Mouse (Mus musculus) liver, embryonic 14.5 days (tissue): ENCODE measurements around the gene Trim17.

Experiments used
- CTCF ChIP-seq: IDR thresholded peaks from 2 replicates; pipeline ENCODE4 v1.5.1; 2016; ENCODE audit warnings: antibody characterized with exemption, low read depth, control low read depth
- EP300 ChIP-seq: IDR thresholded peaks from 2 replicates; pipeline ENCODE4 v1.6.1; 2016; ENCODE audit warnings: antibody characterized with exemption, low read depth

GRCm38 (mm10) chr11:58948542-58949479 is 5.7 kb upstream of the Trim17 start, which contains the start of gene Hist3h2ba:
- no peak for TF ChIP-seq CTCF
- TF ChIP-seq EP300: no peak; the same call in 1 of the 2 replicates
